Mouse (Mus musculus) liver, embryonic 14.5 days (tissue): ENCODE measurements around the gene Shisa6. TPM values are rescaled to one million over a fixed set of nuclear protein-coding genes. Genes with fewer than 3 reads are reported as not detected.

Source experiments
- ATAC-seq: fragments of 200-750 bp; cut with Nextera tagmentation; 2 replicates; pipeline ENCODE4 v1.8.0; 2017; ENCODE audit warnings: moderate number of reproducible peaks, mild to moderate bottlenecking, moderate library complexity; ENCODE audit not compliant: insufficient read depth
- DNase-seq, 3 experiments: peaks; one replicate each; pipeline ENCODE4 v3.0.0-alpha.2; 2012 to 2013; ENCODE audit warnings: low read depth in 3 of 3, low spot score in 3 of 3
- H3K27ac ChIP-seq: fragments of 300-500 bp; sonication (generic); 2 replicates; pipeline ENCODE4 v1.5.1; 2014; ENCODE audit warnings: moderate library complexity, mild to moderate bottlenecking, control low read depth, inconsistent platforms
- H3K27me3 ChIP-seq: fragments of 300-500 bp; sonication (generic); 2 replicates; pipeline ENCODE4 v1.6.1; 2014; ENCODE audit warnings: mild to moderate bottlenecking, low read length, moderate library complexity; ENCODE audit not compliant: control insufficient read depth, insufficient read depth
- H3K36me3 ChIP-seq: fragments of 300-500 bp; sonication (generic); replicated peaks from 2 replicates; pipeline ENCODE4 v1.6.1; 2014; ENCODE audit warnings: low read depth; ENCODE audit not compliant: control insufficient read depth, insufficient read depth
- H3K4me1 ChIP-seq, 2 experiments: fragments of 200-500 bp in 1 of 2; fragments of 300-500 bp in 1 of 2; sonication (generic) in 1 of 2; replicated peaks; 2 replicates each; pipeline ENCODE4 v1.6.1; 2012 to 2014; ENCODE audit warnings: antibody characterized with exemption in 1 of 2, inconsistent platforms in 1 of 2, low read length in 1 of 2; ENCODE audit not compliant: control insufficient read depth in 2 of 2, insufficient read depth in 2 of 2
- H3K4me2 ChIP-seq: fragments of 300-500 bp; sonication (generic); 2 replicates; pipeline ENCODE4 v1.6.1; 2014; ENCODE audit warnings: low read depth, mild to moderate bottlenecking, control low read depth, moderate library complexity
- H3K4me3 ChIP-seq, 2 experiments: fragments of 200-500 bp in 1 of 2; fragments of 300-500 bp in 1 of 2; sonication (generic) in 1 of 2; 2 replicates each; pipeline ENCODE4 v1.5.1; 2012 to 2014; ENCODE audit warnings: low read depth in 2 of 2, low read length in 2 of 2, mild to moderate bottlenecking in 2 of 2, control low read depth in 1 of 2, inconsistent platforms in 1 of 2, moderate library complexity in 1 of 2; ENCODE audit not compliant: insufficient read depth in 1 of 2
- H3K9ac ChIP-seq: fragments of 300-500 bp; sonication (generic); replicated peaks from 2 replicates; pipeline ENCODE4 v1.6.1; 2014; ENCODE audit warnings: mild to moderate bottlenecking, control low read depth, moderate library complexity
- H3K9me3 ChIP-seq: fragments of 300-500 bp; sonication (generic); 2 replicates; pipeline ENCODE4 v1.6.1; 2016; ENCODE audit warnings: low read length, mixed read lengths; ENCODE audit not compliant: control insufficient read depth
- CTCF ChIP-seq: IDR thresholded peaks from 2 replicates; pipeline ENCODE4 v1.5.1; 2016; ENCODE audit warnings: antibody characterized with exemption, low read depth, control low read depth
- EP300 ChIP-seq: IDR thresholded peaks from 2 replicates; pipeline ENCODE4 v1.6.1; 2016; ENCODE audit warnings: antibody characterized with exemption, low read depth
- WGBS: fragments of 180-500 bp; shearing (Covaris S2); extraction: QIAGEN DNeasy Blood & Tissue Kit; methylation state at CpG from one replicate; pipeline ENCODE4 v1.1.7; 2014; ENCODE audit not compliant: insufficient replicate concordance; 5-methylcytosine and 5-hydroxymethylcytosine counted together
- polyA plus RNA-seq, 2 experiments: library from polyadenylated mRNA; depleted of rRNA in 1 of 2; stranded (reverse) in 1 of 2; unstranded in 1 of 2; fragments of >200 nt; fragmentation: Nextera tagmentation in 1 of 2; extraction: Ambion mirVana in 1 of 2; gene quantifications; 2 replicates each; pipeline versions ENCODE4 v1.2.1 to v1.2.3; 2012 to 2014

Gene Shisa6
- polyA plus RNA-seq, 2 experiments, result under 0.01 TPM; not detected in 1

DNA sequence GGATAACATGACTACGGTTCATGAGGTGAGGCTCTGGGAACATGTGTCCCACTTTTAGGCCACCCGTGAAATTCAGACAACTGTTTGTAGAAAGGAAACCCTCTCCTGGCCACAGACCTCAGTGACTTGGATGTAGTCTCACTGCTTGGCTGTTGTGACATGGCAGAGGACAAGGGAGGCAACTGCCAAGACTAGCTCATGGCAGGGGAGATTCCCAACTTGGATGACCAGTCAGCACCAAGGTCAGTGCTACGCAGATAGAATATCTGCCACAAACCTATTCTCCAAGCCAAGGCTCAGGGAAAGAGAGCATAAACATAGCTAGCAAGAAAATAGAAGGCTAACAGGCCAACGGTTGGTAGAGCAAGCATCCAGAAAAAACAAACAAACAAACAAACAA, 156.0 kb downstream of the Shisa6 start:
- H3K9me3 ChIP-seq, result no peaks in the 10 kb centered on the region
- H3K9ac ChIP-seq, result no peak overlapping the region
- H3K27ac ChIP-seq, result no peak overlapping the region
- ATAC-seq (no peak), DNase-seq (no peak)
- H3K27me3 ChIP-seq, result no peaks in the 10 kb centered on the region
- H3K4me3 ChIP-seq, result no peak overlapping the region
- H3K36me3 ChIP-seq, result no peaks in the 10 kb centered on the region
- H3K4me2 ChIP-seq, result no peak overlapping the region
- TF ChIP-seq CTCF (no peak), EP300 (no peak)
- H3K4me1 ChIP-seq, result no peaks in the 10 kb centered on the region
- WGBS, result 59% methylated on average over 4 of the region's 4 CpGs

DNA sequence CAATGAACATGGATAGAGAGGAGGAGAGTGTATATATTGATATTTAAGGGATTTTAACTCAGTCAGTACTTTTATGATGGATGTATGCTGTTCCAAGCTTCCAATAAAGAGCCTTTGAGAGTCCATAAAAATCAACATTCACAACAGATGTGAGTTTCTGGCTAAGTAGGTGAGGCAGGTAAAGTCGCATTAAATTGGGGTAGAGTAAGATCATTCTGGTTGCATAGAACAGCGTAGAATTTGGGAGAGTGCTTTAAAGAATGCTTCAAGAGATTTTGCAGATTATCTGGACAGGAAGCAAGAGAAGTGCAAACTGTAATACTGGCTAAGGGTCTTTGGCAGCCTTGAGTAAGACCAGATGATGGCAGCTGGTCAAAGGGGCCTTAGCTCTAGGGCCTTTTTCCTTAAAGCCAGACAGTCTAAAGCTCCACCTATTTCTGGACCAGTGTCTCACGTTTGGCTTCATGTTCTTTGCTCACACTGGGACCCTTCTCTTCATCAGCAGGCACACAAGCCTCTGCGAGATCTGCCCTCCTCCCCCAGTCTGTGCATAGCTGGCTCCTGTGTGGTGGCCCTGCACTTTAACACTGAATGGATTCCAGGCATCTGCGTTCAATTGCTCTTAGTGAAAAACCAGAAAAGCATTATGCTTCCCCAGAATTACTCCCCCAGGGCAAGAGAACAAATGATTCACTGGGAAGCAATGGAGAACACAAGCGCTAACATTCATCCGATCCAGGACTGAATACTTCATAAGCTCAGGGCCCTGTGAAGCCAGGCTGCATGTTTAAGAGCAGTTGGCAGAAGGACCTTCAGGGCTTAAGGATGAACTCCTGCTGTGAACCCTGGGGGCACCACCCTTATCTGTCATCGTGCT, 158.7 kb downstream of the Shisa6 start:
- Histone ChIP-seq H3K9ac (no peak overlapping the region), H3K4me2 (no peak overlapping the region), H3K27me3 (no peaks in the 10 kb centered on the region), H3K27ac (no peak overlapping the region), H3K9me3 (no peaks in the 10 kb centered on the region), H3K4me1 (no peaks in the 10 kb centered on the region), H3K36me3 (no peaks in the 10 kb centered on the region), H3K4me3 (no peak overlapping the region)
- DNase-seq (no peak), ATAC-seq (no peak)
- TF ChIP-seq EP300, result no peak
- no peak for TF ChIP-seq CTCF
- WGBS, result 48% methylated on average over 8 of the region's 8 CpGs

DNA sequence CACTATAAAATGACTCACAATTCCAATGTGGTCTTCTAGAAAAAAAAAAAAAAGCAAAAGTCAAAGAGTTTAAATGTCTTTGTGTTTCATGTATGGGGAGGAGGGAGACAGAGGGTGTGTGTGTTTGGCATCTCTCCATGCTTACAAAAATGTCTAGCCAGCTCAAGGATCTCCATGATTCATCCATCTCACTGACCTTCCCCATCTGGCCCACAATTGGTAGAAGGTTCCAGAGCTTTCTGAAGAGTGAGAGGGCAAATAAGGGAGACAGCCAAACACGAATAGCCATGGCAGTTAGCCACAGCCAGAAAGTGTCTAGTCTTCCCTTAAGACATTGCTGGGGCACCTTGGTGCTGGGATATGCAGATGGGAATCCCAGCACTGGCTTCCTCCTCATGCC, 166.0 kb downstream of the Shisa6 start:
- ATAC-seq, result no peak
- WGBS, result 58% methylated on average over 1 of the region's 1 CpGs
- Histone ChIP-seq H3K27ac (no peak overlapping the region), H3K36me3 (no peaks in the 10 kb centered on the region), H3K4me3 (no peak overlapping the region), H3K27me3 (no peaks in the 10 kb centered on the region), H3K4me2 (no peak overlapping the region), H3K9ac (no peak overlapping the region), H3K4me1 (no peaks in the 10 kb centered on the region), H3K9me3 (no peaks in the 10 kb centered on the region)
- TF ChIP-seq EP300 (no peak), CTCF (no peak)
- DNase-seq, result no peak

DNA sequence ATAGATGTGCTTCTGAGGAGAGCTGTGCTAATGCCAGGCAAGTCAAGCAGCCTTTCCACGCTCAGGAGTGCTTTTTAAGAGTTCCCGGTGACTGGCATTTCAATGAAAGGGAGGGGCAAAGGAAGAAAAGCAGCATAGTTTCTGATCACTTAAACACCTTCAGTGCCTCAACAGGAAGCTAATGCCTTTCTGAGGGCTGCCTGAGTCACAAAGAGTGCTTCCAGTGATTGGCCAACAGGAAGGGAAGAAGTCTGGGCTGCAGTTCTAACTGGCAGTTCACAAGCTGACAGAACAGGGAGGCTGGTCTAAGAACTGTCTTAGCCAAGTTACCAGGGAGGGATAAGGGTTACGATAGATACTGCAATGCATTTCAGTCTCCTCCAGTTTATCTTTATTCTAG, 180.9 kb downstream of the Shisa6 start:
- DNase-seq (no peak), ATAC-seq (no peak)
- TF ChIP-seq CTCF (no peak), EP300 (no peak)
- Histone ChIP-seq H3K36me3 (no peaks in the 10 kb centered on the region), H3K4me2 (no peak overlapping the region), H3K9ac (no peak overlapping the region), H3K27ac (no peak overlapping the region), H3K4me1 (no peaks in the 10 kb centered on the region), H3K27me3 (no peaks in the 10 kb centered on the region), H3K4me3 (no peak overlapping the region), H3K9me3 (no peaks in the 10 kb centered on the region)
- 48% methylated on average over 3 of the region's 3 CpGs for WGBS

DNA sequence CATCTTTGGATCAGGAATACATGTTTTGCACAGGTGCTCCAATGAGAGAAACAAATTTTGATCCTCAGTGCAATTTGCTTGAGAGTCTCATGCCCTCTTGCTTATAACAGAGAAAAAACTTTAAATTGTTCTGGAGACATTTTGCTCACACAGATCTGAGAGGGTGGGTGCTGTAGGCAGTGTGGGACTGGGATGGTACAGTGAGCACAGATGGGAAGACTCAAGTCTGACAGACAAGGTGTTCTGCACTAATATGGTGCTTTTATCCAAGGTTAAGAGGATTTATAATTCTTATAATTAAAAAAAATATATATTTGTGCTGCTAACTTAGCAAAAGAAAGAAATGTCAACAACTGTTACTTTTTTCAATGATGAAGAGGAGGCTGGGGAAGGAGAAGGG, 189.5 kb downstream of the Shisa6 start:
- no peak for ATAC-seq
- H3K36me3 ChIP-seq, result no peaks in the 10 kb centered on the region
- H3K4me3 ChIP-seq, result no peak overlapping the region
- DNase-seq, result no peak
- H3K9ac ChIP-seq, result no peak overlapping the region
- no peaks in the 10 kb centered on the region for H3K9me3 ChIP-seq
- no peaks in the 10 kb centered on the region for H3K27me3 ChIP-seq
- H3K4me2 ChIP-seq, result no peak overlapping the region
- H3K27ac ChIP-seq, result no peak overlapping the region
- H3K4me1 ChIP-seq, result no peaks in the 10 kb centered on the region
- TF ChIP-seq EP300, result no peak
- TF ChIP-seq CTCF, result no peak
